Mouse (Mus musculus) heart, postnatal 0 days (tissue): ENCODE measurements around the gene Tead3. TPM values are rescaled to one million over a fixed set of nuclear protein-coding genes. Genes with fewer than 3 reads are reported as not detected.

Experiments used
- ATAC-seq: fragments of 200-750 bp; cut with Nextera tagmentation; 2 replicates; pipeline ENCODE4 v1.8.0; 2017; ENCODE audit warnings: low read depth, moderate number of reproducible peaks, moderate library complexity; ENCODE audit not compliant: insufficient read depth
- DNase-seq: peaks from one replicate; pipeline ENCODE4 v3.0.0-alpha.2; 2016; ENCODE audit warnings: low spot score
- H3K27ac ChIP-seq: fragments of 300-500 bp; sonication (generic); 2 replicates; pipeline ENCODE4 v1.5.1; 2014; ENCODE audit warnings: low read depth, mild to moderate bottlenecking
- H3K27me3 ChIP-seq: fragments of 300-500 bp; sonication (generic); 2 replicates; pipeline ENCODE4 v1.6.1; 2014; ENCODE audit warnings: low read length, mixed read lengths; ENCODE audit not compliant: control insufficient read depth, insufficient read depth
- H3K36me3 ChIP-seq: fragments of 300-500 bp; sonication (generic); replicated peaks from 2 replicates; pipeline ENCODE4 v1.6.1; 2014; ENCODE audit warnings: low read length, mixed read lengths; ENCODE audit not compliant: control insufficient read depth, insufficient read depth
- H3K4me1 ChIP-seq: fragments of 300-500 bp; sonication (generic); 2 replicates; pipeline ENCODE4 v1.6.1; 2014; ENCODE audit warnings: antibody characterized with exemption; ENCODE audit not compliant: control insufficient read depth, insufficient read depth
- H3K4me2 ChIP-seq: fragments of 300-500 bp; sonication (generic); 2 replicates; pipeline ENCODE4 v1.6.1; 2014; ENCODE audit warnings: low read depth, mild to moderate bottlenecking, low read length, moderate library complexity
- H3K4me3 ChIP-seq: fragments of 300-500 bp; sonication (generic); 2 replicates; pipeline ENCODE4 v1.5.1; 2014; ENCODE audit warnings: low read depth, low read length
- H3K9ac ChIP-seq: fragments of 300-500 bp; sonication (generic); replicated peaks from 2 replicates; pipeline ENCODE4 v1.6.1; 2014; ENCODE audit warnings: low read depth, low read length, mixed read lengths
- H3K9me3 ChIP-seq: fragments of 300-500 bp; sonication (generic); replicated peaks from 2 replicates; pipeline ENCODE4 v1.6.1; 2016; ENCODE audit warnings: low read length; ENCODE audit not compliant: control insufficient read depth
- CTCF ChIP-seq: IDR thresholded peaks from 2 replicates; pipeline ENCODE4 v1.5.1; 2016; ENCODE audit warnings: antibody characterized with exemption, control low read depth, low read depth
- EP300 ChIP-seq: IDR thresholded peaks from 2 replicates; pipeline ENCODE4 v1.6.1; 2016; ENCODE audit warnings: antibody characterized with exemption, low read depth
- WGBS: fragments of 180-500 bp; shearing (Covaris S2); extraction: QIAGEN DNeasy Blood & Tissue Kit; methylation state at CpG from one replicate; pipeline ENCODE4 v1.1.7; 2014; 5-methylcytosine and 5-hydroxymethylcytosine counted together
- polyA plus RNA-seq: library from polyadenylated mRNA; unstranded; fragments of >200 nt; fragmentation: Nextera tagmentation; extraction: Ambion mirVana; gene quantifications from 2 replicates; pipeline ENCODE4 v1.2.1, GENCODE M21; 2015
- total RNA-seq: library from RNA; depleted of rRNA; stranded (reverse); fragments of >200 nt; gene quantifications from 2 replicates; pipeline ENCODE4 v1.2.3, GENCODE M21; 2014; ENCODE audit warnings: low replicate concordance

Tead3 gene
- total and polyA plus RNA-seq, 2 experiments from 2014 or later = 3.2 to 13.1 TPM

DNA sequence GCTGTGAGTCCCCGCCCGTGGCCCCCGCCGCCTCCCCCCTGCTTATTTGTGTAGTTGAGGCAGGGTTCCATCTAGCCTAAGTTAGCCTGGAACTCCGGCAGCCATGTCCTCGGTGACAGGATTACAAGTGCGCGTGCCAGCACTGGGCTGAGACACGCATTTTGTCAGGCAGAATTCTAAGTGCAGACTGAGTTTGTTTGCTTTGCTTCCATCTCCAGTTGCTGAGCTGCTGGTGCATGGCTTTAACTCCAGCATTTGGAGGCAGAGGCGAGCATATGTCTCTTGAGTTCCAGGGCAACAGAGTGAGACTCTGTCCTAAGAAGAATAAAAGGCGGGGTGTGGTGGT lies 36.8 kb downstream of the Tead3 start:
- no peaks in the 10 kb centered on the region for H3K27me3 ChIP-seq
- peak overlapping the region; percentile 95 for H3K27ac ChIP-seq
- peak overlapping the region; percentile 89 for H3K9ac ChIP-seq
- H3K4me2 ChIP-seq = peak overlapping the region; percentile 95
- WGBS = 1% methylated on average over 11 of the region's 11 CpGs
- peaks cover 23% of the 10 kb centered on the region for H3K36me3 ChIP-seq
- H3K4me3 ChIP-seq = peak overlapping the region; percentile 90
- DNase-seq (peak; percentile 36), ATAC-seq (peak; percentile 22)
- H3K4me1 ChIP-seq = peaks cover 6% of the 10 kb centered on the region; the same call in 1 of the 2 replicates
- no peaks in the 10 kb centered on the region for H3K9me3 ChIP-seq
- TF ChIP-seq CTCF (no peak), EP300 (no peak)

DNA sequence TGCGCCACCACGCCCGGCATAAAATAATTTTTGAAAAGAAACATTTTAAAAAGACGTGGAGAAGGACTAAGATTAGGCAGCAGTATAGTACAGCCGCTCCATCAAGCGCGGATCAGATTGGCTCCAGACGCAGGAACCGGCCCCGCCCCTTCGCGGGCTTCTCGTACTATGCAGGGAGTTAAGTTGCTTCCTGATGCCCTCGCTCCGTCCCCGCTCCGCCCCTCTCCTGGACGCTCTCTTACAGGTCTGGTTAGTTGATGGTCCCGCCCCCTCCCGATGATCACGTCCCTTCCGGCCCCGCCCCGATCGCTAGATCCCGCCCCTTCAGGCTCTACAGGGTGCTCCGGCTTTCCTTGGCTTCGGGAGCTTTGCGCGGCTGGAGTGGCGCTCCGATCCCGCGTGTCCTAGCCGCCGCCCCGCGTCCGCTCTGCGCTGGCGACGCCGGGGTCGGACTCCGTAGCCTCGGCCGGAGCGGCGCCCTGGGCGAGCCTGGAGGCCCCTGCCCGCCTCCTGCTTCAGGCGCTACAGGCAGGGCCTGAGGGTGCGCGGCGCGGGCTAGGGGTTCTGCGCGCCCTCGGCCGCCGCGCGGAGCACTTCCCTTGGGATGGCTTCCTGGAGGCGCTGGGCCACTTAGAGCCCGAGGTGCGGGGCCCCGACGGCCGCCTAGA lies 37.3 kb downstream of the Tead3 start, which contains the start of gene Fance:
Gene Fance, plus strand, starts transcription at position 308 of the 668 bp plus-strand sequence.
- Histone ChIP-seq H3K9ac (peak within 1 kb of the TSS; percentile 89), H3K4me3 (peak within 1 kb of the TSS; percentile 90), H3K4me2 (peak within 1 kb of the TSS; percentile 95), H3K27me3 (no peaks in the 10 kb centered on the region), H3K27ac (peak within 1 kb of the TSS; percentile 95), H3K36me3 (peaks cover 18% of the 10 kb centered on the region), H3K9me3 (no peaks in the 10 kb centered on the region), H3K4me1 (peaks cover 9% of the 10 kb centered on the region; the same call in 1 of the 2 replicates)
- ATAC-seq (peak; percentile 97), DNase-seq (peak; percentile 99)
- TF ChIP-seq CTCF (no peak), EP300 (0 out of 2 replicates have a peak, but pooled peaks have one; percentile 15)
- WGBS = under 1% methylated on average over 69 of the region's 69 CpGs

DNA sequence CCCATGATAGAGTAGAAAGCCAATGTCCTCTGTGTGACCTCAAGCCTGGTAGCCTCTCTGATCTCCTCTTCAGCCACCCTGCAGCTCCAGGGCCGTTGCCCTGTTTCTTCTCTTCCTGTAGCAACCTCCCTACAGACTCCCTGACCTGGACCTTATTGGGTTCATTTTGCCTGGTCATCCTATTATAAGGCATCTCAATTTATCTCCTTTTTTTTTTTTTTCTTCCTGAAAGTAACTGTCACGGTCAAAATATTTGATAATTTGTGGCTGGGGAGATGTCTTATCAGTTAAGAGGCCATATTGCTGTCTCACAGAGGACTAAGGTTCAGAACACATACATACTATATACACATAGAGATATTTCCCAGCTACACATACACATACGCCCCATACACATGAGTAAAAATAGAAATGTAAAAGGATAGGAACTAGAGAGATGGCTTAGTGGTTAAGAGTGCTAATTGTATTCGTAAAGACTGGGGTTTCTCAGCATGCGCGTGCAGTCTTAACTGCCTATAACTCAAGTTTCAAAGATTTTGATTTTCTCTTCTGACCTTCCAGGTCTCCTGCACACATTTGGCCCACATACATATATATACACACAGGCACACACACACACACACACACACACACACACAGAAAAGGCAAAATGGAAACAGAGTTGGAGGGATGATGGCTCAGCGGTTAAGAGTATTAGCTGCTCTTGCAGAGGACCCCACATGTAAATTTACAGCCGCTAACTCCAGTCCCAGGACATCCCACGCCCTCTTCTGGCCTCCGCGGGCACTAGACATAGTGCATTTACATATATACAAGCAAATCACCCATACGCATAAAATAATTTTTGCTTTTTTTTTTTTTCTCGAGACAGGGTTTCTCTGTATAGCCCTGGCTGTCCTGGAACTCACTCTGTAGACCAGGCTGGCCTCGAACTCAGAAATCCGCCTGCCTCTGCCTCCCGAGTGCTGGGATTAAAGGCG lies 38.1 kb downstream of the Tead3 start:
- Histone ChIP-seq H3K27ac (no peak overlapping the region), H3K27me3 (no peaks in the 10 kb centered on the region), H3K4me1 (peaks cover 10% of the 10 kb centered on the region; the same call in 1 of the 2 replicates), H3K36me3 (peaks cover 10% of the 10 kb centered on the region; the same call in 1 of the 2 replicates), H3K9ac (no peak overlapping the region), H3K4me3 (peak overlapping the region; percentile 90), H3K9me3 (no peaks in the 10 kb centered on the region), H3K4me2 (peak overlapping the region; percentile 95)
- TF ChIP-seq CTCF (peak; percentile 37), EP300 (no peak)
- WGBS = 22% methylated on average over 17 of the region's 17 CpGs
- DNase-seq = no peak
- ATAC-seq = no peak; the same call in 1 of the 2 replicates

DNA sequence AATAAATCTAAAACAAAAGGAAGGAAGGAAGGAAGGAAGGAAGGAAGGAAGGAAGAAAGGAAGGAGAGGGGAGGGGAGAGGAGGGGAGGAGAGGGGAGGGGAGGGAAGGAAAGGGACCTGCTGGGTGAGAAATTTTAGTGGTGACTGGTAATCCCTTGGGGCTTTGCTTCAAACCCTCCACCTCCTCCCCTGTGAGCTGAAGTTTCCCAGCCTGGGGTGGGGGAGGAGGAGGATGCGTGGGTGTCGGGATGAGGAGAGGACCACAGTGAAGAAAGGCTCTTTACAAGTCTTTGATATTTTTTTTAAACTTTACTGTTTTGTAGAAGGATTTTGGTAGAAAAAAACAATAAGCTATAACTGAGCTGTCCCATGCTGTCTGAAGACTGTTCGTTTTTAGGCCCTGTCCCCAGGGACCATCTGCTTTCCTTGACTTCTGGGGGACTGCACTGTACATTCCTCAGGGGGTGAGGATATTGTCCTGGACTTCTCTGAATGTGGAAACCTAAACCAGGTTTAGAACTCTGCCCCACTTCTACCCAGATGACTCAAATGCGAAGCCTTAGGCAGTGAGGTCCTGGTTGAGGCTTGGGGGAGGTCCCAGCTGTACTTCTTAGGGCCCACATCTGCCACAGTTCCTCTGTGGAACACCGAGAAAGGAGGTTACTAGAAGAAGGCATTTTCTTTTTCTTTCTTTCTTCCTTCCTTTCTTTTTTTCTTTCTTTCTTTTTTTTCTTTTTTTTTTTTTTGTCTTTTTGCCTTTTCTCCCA lies 39.1 kb downstream of the Tead3 start:
- Histone ChIP-seq H3K4me2 (no peak overlapping the region), H3K9ac (no peak overlapping the region), H3K4me1 (peaks cover 10% of the 10 kb centered on the region; the same call in 1 of the 2 replicates), H3K9me3 (no peaks in the 10 kb centered on the region), H3K36me3 (peaks cover under 1% of the 10 kb centered on the region; the same call in 1 of the 2 replicates), H3K27me3 (no peaks in the 10 kb centered on the region), H3K4me3 (no peak overlapping the region), H3K27ac (no peak overlapping the region)
- no peak for DNase-seq
- ATAC-seq = no peak
- 69% methylated on average over 5 of the region's 5 CpGs for WGBS
- TF ChIP-seq CTCF (no peak), EP300 (no peak)

DNA sequence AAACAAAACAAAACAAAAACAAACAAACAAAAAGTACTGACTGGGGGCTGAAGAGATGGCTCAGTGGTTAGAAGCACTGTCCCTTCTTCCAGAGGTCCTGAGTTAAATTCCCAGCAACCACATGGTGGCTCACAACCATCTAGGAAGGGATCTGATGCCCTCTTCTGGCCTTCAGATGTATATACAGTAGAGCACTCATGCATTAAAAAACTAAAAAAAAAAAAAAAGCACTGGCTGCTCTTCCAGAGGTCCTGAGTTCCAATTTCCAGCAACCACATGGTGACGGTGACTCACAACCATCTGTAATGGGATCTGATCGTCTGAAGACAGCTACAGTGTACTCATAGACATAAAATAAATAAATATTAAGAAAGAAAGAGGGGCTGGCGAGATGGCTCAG lies 39.8 kb downstream of the Tead3 start:
- no peak overlapping the region for H3K27ac ChIP-seq
- no peaks in the 10 kb centered on the region for H3K27me3 ChIP-seq
- no peak for DNase-seq
- no peak for ATAC-seq
- no peaks in the 10 kb centered on the region for H3K36me3 ChIP-seq
- H3K9ac ChIP-seq = no peak overlapping the region
- H3K4me1 ChIP-seq = peaks cover 10% of the 10 kb centered on the region; the same call in 1 of the 2 replicates
- H3K4me2 ChIP-seq = no peak overlapping the region
- TF ChIP-seq CTCF (no peak), EP300 (no peak)
- no peaks in the 10 kb centered on the region for H3K9me3 ChIP-seq
- no peak overlapping the region for H3K4me3 ChIP-seq
- WGBS = 73% methylated on average over 3 of the region's 3 CpGs
